Mouse (Mus musculus) C2C12 (cell line): Measurements from ENCODE around the gene Asic2. TPM values are rescaled to one million over a fixed set of nuclear protein-coding genes. Genes with fewer than 3 reads are reported as not detected.

Experiments
- H3K27me3 ChIP-seq: one replicate; pipeline ENCODE4 v1.6.1; 2011; ENCODE audit not compliant: control insufficient read depth, insufficient read depth, insufficient read length
- H3K36me3 ChIP-seq: one replicate; pipeline ENCODE4 v1.6.1; 2011; ENCODE audit not compliant: control insufficient read depth, insufficient read depth
- H3K4me3 ChIP-seq: one replicate; pipeline ENCODE4 v1.5.1; 2011; ENCODE audit warnings: mild to moderate bottlenecking, control low read depth; ENCODE audit not compliant: poor library complexity, insufficient read depth, severe bottlenecking
- H3K79me2 ChIP-seq: one replicate; pipeline ENCODE4 v1.6.1; 2011; ENCODE audit not compliant: control insufficient read depth, insufficient read depth
- H3K79me3 ChIP-seq: one replicate; pipeline ENCODE4 v1.6.1; 2011; ENCODE audit warnings: low read depth, control low read depth
- H3ac ChIP-seq: one replicate; pipeline ENCODE3; 2011; ENCODE audit warnings: low read depth; ENCODE audit not compliant: control insufficient read depth, insufficient read length
- CEBPB ChIP-seq: IDR thresholded peaks from one replicate; pipeline ENCODE4 v1.6.1; 2011; ENCODE audit warnings: low read depth, mild to moderate bottlenecking, control low read depth, moderate library complexity
- CTCF ChIP-seq: IDR thresholded peaks from one replicate; pipeline ENCODE4 v1.5.1; 2011; ENCODE audit not compliant: control insufficient read depth, insufficient read depth, insufficient read length
- FOSL1 ChIP-seq: IDR thresholded peaks from one replicate; pipeline ENCODE4 v1.8.0; 2011; ENCODE audit warnings: mild to moderate bottlenecking, low read length; ENCODE audit not compliant: poor library complexity, insufficient read depth, severe bottlenecking
- MAX ChIP-seq: IDR thresholded peaks from one replicate; pipeline ENCODE4 v1.6.1; 2011; ENCODE audit warnings: mild to moderate bottlenecking, control low read depth
- MYOD1 ChIP-seq: IDR thresholded peaks from one replicate; pipeline ENCODE4 v1.6.1; 2011; ENCODE audit warnings: low read depth; ENCODE audit not compliant: control insufficient read depth, insufficient read length
- MYOG ChIP-seq: IDR thresholded peaks from one replicate; pipeline ENCODE4 v1.6.1; 2011; ENCODE audit not compliant: control insufficient read depth, insufficient read length; ENCODE audit errors: extremely low read depth
- USF1 ChIP-seq: IDR thresholded peaks from one replicate; pipeline ENCODE4 v1.6.1; 2011; ENCODE audit warnings: low read depth, mild to moderate bottlenecking, control low read depth, moderate library complexity
- polyA plus RNA-seq: library from polyadenylated mRNA; unstranded; fragments of >200 nt; fragmentation: generic; extraction: Trizol; gene quantifications from one replicate; pipeline ENCODE4 v1.2.1, GENCODE M21; 2012; ENCODE audit warnings: missing spikeins

Asic2 gene
- polyA plus RNA-seq, 1 experiment = not detected

DNA sequence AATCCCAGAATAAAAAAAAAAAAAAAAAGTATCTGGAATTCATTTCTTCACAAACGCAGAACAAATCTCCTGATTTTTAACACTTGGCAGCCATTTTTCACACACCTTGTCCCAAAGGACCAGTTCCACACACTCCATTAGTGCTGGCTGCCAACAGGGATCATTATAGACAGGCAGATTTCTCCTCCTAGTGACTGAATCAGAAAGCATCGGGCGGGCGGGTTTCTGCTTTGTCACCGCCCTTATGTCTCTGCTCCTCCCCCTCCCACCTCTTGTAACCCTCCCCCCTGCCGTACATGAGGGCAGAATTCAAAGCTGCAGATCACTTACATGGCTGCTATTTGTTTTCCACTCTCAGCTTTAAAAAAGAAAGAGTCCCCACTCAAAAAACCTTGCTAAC lies 436.4 kb downstream of the Asic2 start:
- Histone ChIP-seq H3K79me2 (no peaks in the 10 kb centered on the region), H3K27me3 (no peaks in the 10 kb centered on the region), H3K79me3 (no peaks in the 10 kb centered on the region), H3K36me3 (no peaks in the 10 kb centered on the region), H3K4me3 (no peak overlapping the region), H3ac (no peak overlapping the region)
- TF ChIP-seq USF1 (no peak), MYOD1 (no peak), CTCF (no peak), MAX (no peak), MYOG (no peak), FOSL1 (no peak), CEBPB (no peak)

- TF ChIP-seq CEBPB (peak; percentile 43), MYOD1 (no peak)
- no peak overlapping the region for H3K4me3 ChIP-seq
- H3K79me3 ChIP-seq = no peaks in the 10 kb centered on the region
- no peaks in the 10 kb centered on the region for H3K79me2 ChIP-seq
- H3K36me3 ChIP-seq = no peaks in the 10 kb centered on the region
- H3K27me3 ChIP-seq = no peaks in the 10 kb centered on the region
- no peak overlapping the region for H3ac ChIP-seq
Observed at GRCm38 (mm10) chr11:81522927-81523326, 445.3 kb downstream of the Asic2 start.

DNA sequence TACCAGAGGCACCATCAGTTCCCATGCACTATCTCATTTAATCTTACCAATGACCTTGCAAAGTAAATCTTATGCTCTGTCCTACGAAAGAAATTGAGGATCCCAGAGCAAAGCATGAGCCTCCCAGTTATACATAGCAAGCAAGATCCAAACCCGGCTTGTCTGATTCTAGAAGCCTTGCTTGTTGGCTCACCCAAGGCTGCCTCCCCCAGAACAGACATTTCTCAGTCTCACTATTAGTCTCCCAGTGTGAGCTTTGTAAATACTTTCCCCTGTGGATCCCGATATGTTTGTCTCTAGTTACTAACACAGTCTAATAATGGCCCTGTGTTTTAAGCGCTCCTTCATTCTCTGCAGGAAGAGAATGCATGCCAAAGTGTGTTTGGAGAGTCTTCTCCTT lies 446.4 kb downstream of the Asic2 start:
- no peak overlapping the region for H3ac ChIP-seq
- H3K4me3 ChIP-seq = no peak overlapping the region
- H3K79me3 ChIP-seq = no peaks in the 10 kb centered on the region
- TF ChIP-seq MYOG = no peak
- no peak for TF ChIP-seq CTCF
- TF ChIP-seq USF1 = no peak
- TF ChIP-seq MAX = no peak
- no peak for TF ChIP-seq CEBPB
- no peak for TF ChIP-seq FOSL1
- TF ChIP-seq MYOD1 = no peak
- H3K27me3 ChIP-seq = no peaks in the 10 kb centered on the region
- H3K36me3 ChIP-seq = no peaks in the 10 kb centered on the region
- no peaks in the 10 kb centered on the region for H3K79me2 ChIP-seq

DNA sequence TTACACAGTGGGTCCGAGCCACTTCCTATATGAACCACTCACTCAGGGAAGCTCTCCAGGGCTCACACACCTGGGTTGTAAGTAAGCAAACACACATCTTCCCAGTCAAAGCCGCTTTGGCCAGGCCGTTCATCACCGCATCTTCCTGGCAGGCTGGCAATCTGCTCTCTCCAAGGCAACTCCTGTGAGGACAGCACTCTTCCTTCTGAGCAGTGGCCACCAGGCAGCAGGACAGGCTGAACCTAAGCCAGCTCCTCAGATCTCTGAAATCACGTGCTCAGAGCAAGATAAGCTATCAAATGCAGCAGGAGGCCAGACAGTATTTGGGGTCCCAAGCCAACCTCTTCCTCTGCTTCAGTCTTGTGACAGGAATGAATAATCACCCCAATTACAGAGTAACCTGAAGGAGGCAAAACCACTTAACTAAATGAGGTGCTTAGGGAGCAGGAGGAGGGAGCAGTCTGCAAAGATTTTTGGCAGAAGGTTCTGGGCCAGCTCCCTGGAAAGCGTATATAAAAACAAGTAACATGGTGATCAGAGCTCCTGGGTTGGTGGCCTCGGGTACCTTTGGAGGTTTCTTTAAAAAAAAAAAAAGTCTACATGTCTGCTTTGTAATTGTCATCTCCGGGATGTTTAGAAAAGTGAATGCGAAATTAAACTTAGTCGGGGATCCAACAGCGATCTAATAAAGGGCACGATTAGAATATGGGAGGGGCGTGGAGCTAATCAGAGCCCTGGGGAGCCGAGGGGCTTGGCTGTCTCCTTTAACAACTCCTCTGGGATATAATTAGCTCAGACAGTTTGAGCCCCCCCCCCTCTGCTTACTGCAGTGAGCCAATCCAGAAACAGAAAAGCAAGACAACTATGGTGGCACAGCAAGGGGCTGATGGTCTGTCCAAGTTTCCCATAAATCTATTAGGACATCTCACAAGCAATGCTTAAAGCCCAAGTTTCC lies 450.0 kb downstream of the Asic2 start:
- Histone ChIP-seq H3K79me2 (no peaks in the 10 kb centered on the region), H3K27me3 (no peaks in the 10 kb centered on the region), H3ac (no peak overlapping the region), H3K79me3 (no peaks in the 10 kb centered on the region), H3K36me3 (no peaks in the 10 kb centered on the region), H3K4me3 (no peak overlapping the region)
- TF ChIP-seq CTCF (no peak), MAX (no peak), USF1 (no peak), FOSL1 (no peak), CEBPB (no peak), MYOD1 (no peak), MYOG (no peak)

DNA sequence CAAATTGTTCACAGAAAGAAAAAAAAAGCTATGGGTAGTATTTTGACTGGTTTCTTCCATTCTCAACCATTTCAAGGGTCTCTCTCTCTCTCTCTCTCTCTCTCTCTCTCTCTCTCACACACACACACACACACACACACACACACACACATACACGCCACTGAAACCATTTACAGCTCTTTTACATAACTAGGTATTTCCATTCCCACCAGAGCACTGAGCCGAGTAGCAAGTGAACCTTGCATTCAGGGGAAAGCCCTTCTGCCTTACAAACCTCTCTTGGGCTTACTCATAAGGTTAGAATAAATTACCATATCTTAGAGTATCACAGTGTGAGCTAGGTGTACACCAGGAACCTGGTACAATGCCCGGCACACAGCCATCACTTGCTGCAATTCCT lies 452.5 kb downstream of the Asic2 start:
- H3K27me3 ChIP-seq = no peaks in the 10 kb centered on the region
- H3ac ChIP-seq = no peak overlapping the region
- no peak overlapping the region for H3K4me3 ChIP-seq
- H3K36me3 ChIP-seq = no peaks in the 10 kb centered on the region
- no peaks in the 10 kb centered on the region for H3K79me2 ChIP-seq
- TF ChIP-seq MYOG (no peak), MYOD1 (no peak), CEBPB (no peak), USF1 (no peak), FOSL1 (no peak), MAX (no peak), CTCF (no peak)
- H3K79me3 ChIP-seq = no peaks in the 10 kb centered on the region

- Histone ChIP-seq H3K79me3 (no peaks in the 10 kb centered on the region), H3K36me3 (no peaks in the 10 kb centered on the region), H3ac (no peak overlapping the region), H3K27me3 (no peaks in the 10 kb centered on the region), H3K4me3 (no peak overlapping the region), H3K79me2 (no peaks in the 10 kb centered on the region)
- no peak for TF ChIP-seq MYOG
- no peak for TF ChIP-seq USF1
- TF ChIP-seq CTCF = no peak
- no peak for TF ChIP-seq MYOD1
- no peak for TF ChIP-seq FOSL1
- TF ChIP-seq CEBPB = no peak
- no peak for TF ChIP-seq MAX
Observed at GRCm38 (mm10) chr11:81512434-81512833, 455.8 kb downstream of the Asic2 start.
